Mouse (Mus musculus) thymus, adult 2 months (tissue): ENCODE results near the gene Bard1.
A peak's percentile ranks its signal among the peaks of the same experiment; 100 is the strongest.

Experiments
- CTCF ChIP-seq: fragments of 200-500 bp; IDR thresholded peaks from 2 replicates; pipeline ENCODE4 v1.5.1; 2012; ENCODE audit warnings: mild to moderate bottlenecking, control low read depth, low read length, moderate library complexity, borderline replicate concordance; ENCODE audit not compliant: control insufficient read depth, poor library complexity, insufficient read depth; ENCODE audit errors: extremely low read depth
- POLR2A ChIP-seq: fragments of 200-500 bp; IDR thresholded peaks from 2 replicates; pipeline ENCODE4 v1.6.1; 2012; ENCODE audit warnings: mild to moderate bottlenecking, low read length, control low read depth, moderate library complexity; ENCODE audit not compliant: control insufficient read depth, poor library complexity, insufficient read depth; ENCODE audit errors: extremely low read depth

DNA sequence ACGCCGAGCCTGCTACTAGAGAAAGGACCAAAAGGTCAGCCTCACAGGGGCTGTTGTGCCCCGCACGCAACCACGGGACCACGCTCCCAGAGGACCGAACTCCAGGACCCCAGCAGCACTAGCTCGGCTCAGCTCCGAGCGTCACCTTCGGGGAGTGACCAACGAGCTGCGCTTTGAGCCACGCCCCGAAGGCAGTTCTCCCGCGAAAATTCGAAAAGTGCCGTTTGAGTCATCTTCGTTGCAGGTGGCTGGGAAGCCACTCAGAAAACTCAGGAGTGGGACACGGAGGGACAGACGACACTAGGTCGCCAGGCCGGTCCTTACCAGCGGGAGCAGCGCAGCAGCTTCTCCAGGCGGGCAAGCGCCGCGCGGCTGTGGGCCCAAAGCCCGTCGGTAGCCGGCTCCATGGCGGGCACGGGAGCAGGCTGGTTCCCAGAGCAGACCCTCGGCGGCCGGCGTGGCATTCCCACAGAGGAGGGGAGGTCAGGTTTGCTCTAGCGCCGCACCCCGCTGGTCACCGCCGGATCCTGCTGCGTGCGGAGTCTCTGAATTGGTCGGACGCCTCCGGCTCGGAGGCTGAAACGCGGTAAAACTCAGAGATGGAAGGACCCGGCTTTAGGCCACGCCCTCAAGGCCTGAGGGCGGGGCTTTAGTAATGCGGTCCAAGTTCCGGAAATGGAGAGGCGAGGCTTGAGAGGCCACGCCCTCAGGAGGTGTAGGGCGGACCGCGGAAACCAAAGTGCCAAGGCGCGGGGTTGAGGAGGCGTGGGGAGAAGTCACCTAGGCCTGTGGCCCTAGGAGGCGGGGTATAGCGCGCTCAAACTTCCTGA is at the start of gene Bard1:
- TF ChIP-seq CTCF (0 out of 2 replicates have a peak, but pooled peaks have one; percentile 18), POLR2A (peak; percentile 79)
